Mouse (Mus musculus) small intestine, adult 2 months (tissue): ENCODE data around the gene Ccdc88c.

Source experiments
- CTCF ChIP-seq: fragments of 200-500 bp; IDR thresholded peaks from 2 replicates; pipeline ENCODE4 v1.5.1; 2012; ENCODE audit warnings: low read depth, mild to moderate bottlenecking, control low read depth, inconsistent platforms, low read length, moderate library complexity, mixed read lengths; ENCODE audit not compliant: insufficient replicate concordance, insufficient read length; ENCODE audit errors: extremely low read depth
- POLR2A ChIP-seq: fragments of 200-500 bp; IDR thresholded peaks from 2 replicates; pipeline ENCODE4 v1.6.1; 2012; ENCODE audit warnings: low read depth, mild to moderate bottlenecking, control low read depth, inconsistent platforms, low read length, moderate library complexity

DNA sequence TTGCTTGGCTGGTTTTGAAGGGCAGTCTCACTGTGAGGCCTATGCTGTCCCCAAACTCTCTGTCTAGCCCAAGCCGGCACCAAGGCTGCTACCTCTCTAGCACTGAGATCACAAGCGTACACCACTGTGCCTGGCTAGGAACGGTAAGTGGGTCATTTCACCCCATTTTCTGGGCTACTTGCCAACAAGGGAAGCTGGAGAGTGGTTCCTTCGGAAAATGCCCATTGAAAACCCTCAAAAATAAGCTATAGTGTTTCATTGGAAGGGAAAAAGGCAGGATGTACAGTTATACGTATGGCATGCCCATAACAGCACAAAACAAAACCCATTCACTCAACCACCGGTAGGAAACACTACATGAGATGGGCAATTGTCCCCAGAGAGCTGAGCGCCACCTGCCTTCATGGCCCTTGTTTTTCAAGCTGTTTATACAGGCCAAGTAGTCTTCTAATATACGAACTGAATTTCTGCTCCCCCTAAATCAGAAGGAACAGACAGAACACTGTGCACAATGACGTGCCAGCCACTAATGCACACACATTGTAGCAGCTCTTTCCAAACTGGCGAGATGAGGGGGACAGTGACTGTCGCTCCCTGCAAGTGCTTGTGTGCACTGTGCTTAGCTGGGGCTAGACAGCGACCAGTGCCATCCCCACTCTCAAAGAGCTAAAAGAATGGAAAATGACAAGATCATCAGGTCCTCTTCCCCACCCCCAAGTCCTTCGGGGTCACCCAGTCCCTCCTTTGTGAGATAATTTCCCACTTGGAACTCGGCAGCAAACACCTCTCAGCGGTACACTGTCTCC lies 8.4 kb downstream of the Ccdc88c start:
- TF ChIP-seq CTCF, result no peak
- no peak for TF ChIP-seq POLR2A
